Mouse (Mus musculus): Measurements from ENCODE around the gene Zfp472.
"Not testable (repeated sequence)": the region's sequence is repeated elsewhere in the genome, so short reads cannot be mapped to it uniquely, and the experiment has no call there.

GRCm38 (mm10) chr17:33020434-33020833 lies 54.8 kb downstream of the Zfp472 start:
- not testable (repeated sequence) for TF ChIP-seq CTCF (IDR thresholded peaks at IDR 0.05; ENCODE audit: low read depth, low read length); POLR2A (IDR thresholded peaks at IDR 0.05; ENCODE audit: insufficient read depth, low read length); EP300 (IDR thresholded peaks at IDR 0.05; ENCODE audit: insufficient read depth, low read depth, low read length)
